Mouse (Mus musculus): Measurements from ENCODE around the gene Lag3. TPM values are rescaled to one million over a fixed set of nuclear protein-coding genes. Genes with fewer than 3 reads are reported as not detected.
A peak's percentile ranks its signal among the peaks of the same experiment; 100 is the strongest.

Lag3 gene
- total RNA-seq, 2 experiments from 2014 or later: 0.72 to 0.84 TPM

- no peak for DNase-seq
- intact Hi-C loops (cut with DNase I): no loop called here
Measured at GRCm38 (mm10) chr6:124920318-124921085, 9.0 kb upstream of the Lag3 start.

DNA sequence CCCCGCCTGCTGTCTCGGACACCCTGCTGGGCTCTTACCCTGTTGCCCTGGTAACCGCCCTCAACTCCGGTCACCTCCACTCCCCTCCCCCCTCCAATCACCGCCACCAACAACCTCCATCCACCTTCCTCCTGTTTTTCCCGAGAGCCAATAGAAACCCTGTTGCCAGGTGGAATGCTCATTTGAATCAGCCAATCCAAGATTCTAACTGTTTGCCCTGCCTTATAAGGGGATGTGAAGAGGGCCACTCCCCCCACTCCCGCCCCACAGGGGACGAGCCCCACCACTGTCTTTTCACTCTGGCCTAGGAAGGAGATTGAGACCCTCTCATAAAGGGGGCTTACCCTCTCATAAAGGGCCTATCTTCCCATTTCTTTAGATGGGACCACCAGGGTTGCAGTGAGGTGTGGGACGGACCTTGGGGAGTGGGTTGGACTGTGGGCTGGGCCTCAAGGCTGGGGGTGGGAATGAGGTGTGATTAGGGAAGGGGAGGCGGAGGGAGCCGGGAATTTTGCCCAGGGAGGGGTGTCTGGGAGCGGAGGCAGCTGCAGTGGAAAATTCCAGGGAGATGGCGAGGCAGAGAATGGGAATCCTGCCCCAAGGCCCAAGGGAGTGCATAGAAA lies 8.3 kb upstream of the Lag3 start, which contains the start of gene Ptms:
Ptms (minus strand) TSS at position 409 of the 623 bp plus-strand sequence.
- intact Hi-C loops (cut with DNase I): loop anchor here (5.0 kb wide), 1 partner anchor 63 kb away; the partner anchor contains the start of gene P3h3
- peak; percentile 95 to 97 for DNase-seq

DNA sequence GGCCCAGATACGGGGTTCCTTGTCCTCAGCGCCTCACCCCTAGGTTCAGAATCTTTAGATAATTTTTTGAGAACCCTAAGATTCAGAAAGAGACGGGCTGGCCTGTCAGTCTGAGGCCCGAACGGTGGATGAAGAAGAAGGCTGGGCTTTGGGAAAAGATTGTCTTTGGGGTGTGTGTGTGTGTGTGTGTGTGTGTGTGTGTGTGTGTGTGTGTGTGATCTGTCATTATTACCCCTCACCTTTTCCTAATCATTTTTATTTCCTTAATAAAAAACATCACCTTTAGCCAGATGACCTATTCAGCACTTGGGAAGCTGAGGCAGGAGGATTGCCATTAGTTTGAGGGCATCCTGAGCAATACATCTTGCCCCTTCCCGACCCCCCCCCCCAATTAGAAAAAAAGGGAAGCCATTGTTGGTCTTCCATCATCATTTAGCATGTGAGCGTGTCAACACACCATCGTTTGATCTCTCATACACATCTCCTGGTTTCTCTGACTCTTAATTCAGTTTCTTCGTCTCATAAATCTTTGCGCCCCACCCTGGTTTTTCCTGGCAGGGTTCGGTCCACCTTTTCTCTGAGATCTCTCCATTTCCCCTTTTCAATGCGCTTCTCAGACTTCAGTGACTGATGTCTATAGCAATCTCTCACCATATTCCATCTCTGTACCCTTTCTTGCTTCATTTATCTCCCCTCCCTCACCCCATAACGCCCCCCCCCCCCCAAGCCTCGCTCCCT lies 7.6 kb upstream of the Lag3 start:
- no peak for DNase-seq
- intact Hi-C loops (cut with DNase I): loop anchor here (5.0 kb wide), 1 partner anchor 62 kb away; the partner anchor contains the start of gene P3h3

DNA sequence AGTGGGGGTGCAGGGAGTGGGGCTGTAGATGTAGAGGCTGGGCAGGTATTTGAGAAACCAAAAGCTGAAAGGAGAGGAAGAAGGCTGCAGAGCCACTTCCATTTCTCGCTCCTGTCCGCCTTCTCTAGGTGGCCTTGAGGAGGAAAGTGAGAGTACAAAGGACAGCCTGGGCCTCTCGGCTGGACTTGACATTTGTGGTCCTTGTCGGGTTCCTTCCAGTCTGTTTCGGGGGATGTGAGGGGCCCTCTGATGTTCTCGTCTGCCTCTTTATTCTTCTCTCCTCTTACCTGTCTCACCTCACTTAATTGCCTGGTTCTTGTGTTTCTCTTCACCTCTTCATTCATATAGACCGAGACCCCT lies 6.8 kb upstream of the Lag3 start:
- intact Hi-C loops (cut with DNase I): loop anchor here (5.0 kb wide), 1 partner anchor 61 kb away; the partner anchor contains the start of gene P3h3
- DNase-seq: no peak

- intact Hi-C loops (cut with DNase I): loop anchor here (1.0 to 5.0 kb wide), 3 partner anchors 13 to 60 kb away; partner anchors contain the start of gene P3h3
- peak; percentile 90 to 94 for DNase-seq
Measured at GRCm38 (mm10) chr6:124917518-124918330, 6.2 kb upstream of the Lag3 start.

DNA sequence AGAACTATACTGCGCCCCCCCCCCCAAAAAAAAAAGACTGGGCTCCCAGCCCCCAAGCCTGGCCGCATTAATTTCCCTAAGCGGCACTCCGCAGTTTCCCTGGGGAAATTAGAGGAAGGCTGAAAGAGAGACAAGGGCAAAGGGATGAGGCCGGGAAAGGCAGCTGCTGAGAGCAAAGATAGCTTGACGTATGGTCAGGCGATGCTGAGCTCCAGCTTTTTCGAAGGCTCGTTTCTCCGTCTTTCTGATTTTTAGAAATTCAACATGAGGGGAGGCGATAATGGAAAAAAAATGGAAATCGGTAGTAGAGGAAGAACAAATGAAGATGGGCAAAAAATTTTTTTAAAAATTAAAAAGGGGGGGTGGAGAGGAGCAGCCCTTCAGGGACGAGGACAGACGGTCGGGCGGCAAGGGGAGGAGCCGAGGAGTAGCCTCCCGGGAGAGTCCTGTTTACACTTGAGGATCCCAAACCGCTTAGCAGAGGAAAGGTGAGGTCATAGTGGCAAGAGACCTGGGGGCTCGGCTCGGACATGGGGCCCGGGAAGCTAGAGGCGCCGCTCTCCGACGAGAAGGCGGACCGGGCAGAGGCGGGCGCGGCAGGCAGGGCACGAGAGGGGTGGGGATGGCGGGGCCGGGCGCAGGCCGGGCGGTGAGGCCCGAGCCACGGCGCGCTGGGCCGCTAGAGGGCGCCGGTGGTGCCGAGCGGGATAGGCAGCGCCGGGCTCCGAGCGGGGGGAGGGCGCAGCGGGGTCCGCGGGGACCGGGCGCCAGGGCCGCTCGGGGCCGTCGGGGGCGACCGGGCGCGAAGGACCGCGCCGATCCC lies 5.4 kb upstream of the Lag3 start:
- intact Hi-C loops (cut with DNase I): loop anchor here (1.0 to 5.0 kb wide), 3 partner anchors 13 to 60 kb away; partner anchors contain the start of gene P3h3
- peak; percentile 95 for DNase-seq

DNA sequence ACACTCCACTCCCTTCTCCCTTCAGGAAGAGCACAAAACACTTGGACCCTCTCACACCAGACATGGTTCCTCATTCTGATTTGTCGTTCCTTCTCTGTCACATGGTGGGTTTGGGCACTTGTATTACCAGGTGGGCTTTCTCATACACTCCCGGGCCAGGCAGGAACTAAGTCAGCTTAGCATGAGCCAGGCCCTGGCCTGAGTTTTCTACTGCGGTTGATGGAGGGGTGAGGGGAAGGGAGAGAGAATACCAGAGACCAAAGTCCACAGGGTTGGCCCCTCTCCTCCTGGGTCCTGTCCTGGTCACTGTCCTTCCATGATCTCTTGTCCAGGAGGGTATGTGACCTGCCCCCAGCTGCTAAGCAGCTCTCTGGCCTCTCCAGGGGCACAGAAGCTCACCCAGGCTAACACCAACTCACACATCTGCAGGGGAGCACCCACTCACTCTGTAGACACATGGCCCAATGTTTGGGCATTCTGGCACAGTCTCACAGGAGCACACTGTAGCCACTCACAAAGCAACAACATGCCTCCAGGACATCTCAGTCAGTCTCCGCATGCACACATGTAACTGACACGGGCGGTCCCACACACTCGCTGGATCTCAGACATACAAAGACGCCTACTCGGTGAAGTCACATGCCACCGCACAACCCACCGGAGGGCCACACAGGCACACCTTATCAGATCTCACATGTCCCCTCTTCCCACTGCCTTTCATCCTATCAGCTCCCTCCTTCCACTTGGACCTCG lies 4.6 kb upstream of the Lag3 start:
- intact Hi-C loops (cut with DNase I): loop anchor here (5.0 kb wide), 1 partner anchor 59 kb away; the partner anchor contains the start of gene P3h3

GRCm38 (mm10) chr6:124915160-124915941 lies 3.8 kb upstream of the Lag3 start:
- intact Hi-C loops (cut with DNase I): loop anchor here (5.0 kb wide), 1 partner anchor 58 kb away; the partner anchor contains the start of gene P3h3
- peak in 1 of 2 experiments; percentile 32 for DNase-seq

More for the DNA sequence above, 4.6 kb upstream of the Lag3 start:
- peak; percentile 38 to 43 for DNase-seq

DNA sequence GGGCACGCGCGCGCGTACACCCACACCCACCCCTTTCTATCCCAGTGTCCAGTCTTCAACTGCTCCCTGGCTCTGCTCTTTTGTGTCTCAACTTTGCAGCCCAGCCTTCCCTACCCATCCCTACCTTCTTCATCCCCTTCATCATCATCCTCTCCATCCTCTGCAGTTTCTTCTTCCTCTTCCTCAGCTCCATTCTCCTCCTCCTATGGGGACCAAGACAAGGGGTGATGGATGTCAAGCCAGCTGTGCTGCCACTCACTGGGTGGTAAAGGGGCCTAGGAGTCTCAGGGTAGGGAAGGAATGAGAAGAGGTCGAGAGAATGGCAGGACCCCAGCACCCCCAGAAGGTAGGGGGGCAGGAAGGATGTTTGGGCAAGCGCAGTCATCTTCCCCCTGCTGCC lies 3.0 kb upstream of the Lag3 start:
- no peak for DNase-seq
- intact Hi-C loops (cut with DNase I): no loop called here

DNA sequence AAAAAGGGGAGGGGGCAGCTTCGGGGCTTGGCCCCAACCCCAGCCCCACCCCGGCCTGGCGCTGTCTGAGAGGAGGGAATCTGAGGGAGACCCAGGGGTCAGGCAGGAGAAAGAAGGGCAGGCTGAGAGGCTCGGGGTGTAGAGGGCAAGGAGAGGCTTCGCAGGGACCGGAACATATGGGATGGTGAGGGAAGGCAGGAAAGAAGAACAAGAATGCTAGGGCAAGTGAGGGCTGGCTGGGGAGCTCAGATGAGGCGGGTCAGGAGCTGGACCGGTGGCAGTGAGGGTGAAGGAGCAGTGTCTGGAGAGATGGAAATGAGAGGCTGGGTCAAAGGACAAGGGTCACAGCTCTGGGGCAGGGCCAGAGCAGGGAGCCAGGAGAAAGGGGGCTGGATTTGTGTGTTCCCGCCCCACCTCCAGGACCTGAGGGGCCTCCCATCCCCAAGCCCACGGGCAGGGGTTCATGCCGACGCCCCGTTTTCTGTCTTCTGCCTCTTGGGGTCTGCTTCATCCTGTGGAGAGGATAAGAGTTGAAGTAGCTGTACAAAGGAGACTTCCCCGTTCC lies 2.3 kb upstream of the Lag3 start:
- DNase-seq: no peak
- intact Hi-C loops (cut with DNase I): no loop called here

DNA sequence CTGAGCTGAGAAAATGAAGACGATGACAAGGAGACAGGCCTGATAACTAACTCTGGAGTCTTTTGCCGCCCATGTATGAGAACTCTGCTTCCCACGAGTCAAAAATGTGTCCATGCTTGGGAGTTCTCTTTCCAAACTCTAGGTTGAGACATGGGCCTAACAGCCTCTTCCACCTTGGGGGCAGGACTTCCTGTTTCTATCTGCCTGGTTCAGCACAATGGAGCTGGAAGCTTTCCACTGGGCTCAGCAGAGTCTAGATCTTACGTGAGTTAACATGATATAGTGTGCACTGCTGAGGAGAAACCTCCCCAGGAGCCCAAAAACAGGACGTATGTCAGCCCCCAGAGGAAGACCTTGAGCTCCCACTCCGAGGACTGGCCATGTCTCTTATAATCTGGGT lies 1.7 kb upstream of the Lag3 start:
- intact Hi-C loops (cut with DNase I): no loop called here
- DNase-seq: no peak

DNA sequence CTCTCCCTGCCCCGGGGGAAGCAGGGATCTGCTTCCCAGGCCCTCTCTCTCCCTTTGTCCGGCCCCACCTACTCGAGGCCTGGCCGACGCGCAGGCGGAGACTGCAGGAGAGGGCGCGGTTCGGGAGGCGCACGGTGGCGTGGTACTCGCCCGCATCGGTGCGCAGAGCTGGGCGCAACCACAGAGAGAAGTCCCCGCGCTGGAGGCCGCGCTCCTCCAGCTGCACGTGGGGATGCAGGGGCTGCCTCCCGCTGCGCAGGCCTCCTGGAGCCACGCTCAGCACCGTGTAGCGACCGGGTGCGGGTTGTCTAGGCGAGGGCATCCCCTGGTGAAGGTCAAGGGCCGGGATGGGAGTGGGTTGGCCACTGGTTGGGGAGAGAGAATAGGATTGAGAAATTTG lies 1.5 kb downstream of the Lag3 start:
- no peak for DNase-seq

DNA sequence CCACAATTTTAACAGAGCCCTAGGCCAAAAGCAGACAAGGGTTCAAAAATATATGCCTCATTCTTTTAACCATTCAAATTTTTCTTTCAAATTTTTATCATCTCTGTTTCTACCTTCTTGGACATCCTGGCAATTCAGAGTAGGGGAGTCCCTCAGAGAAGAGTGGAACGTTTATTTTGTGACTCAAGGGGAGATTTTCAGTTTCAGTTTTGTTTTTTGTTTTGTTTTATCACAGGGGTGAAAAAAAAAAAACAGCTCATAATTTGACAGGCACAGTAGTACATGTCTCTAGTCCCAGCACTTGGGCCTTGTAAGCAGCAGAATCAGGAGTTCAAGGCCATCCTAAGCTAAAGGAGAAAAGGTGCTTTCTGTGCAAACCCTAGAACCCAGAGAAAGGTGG lies 3.7 kb downstream of the Lag3 start:
- DNase-seq: no peak
- intact Hi-C loops (cut with DNase I): no loop called here

More for the DNA sequence above, 1.5 kb downstream of the Lag3 start:
- intact Hi-C loops (cut with DNase I): no loop called here

- intact Hi-C loops (cut with DNase I): loop anchor here (1.0 to 5.0 kb wide), 6 partner anchors 12 to 179 kb away; partner anchors contain the start of gene Zfp384
Measured at GRCm38 (mm10) chr6:124904991-124905860, 6.3 kb downstream of the Lag3 start.

GRCm38 (mm10) chr6:124904161-124904981 lies 7.1 kb downstream of the Lag3 start:
- DNase-seq: peak; percentile 87
- intact Hi-C loops (cut with DNase I): loop anchor here (1.0 to 5.0 kb wide), 6 partner anchors 13 to 180 kb away; partner anchors contain the start of gene Zfp384

More at GRCm38 (mm10) chr6:124904991-124905860, 6.3 kb downstream of the Lag3 start:
- DNase-seq: no peak
